Mouse (Mus musculus): Measurements from ENCODE around the gene Zfp592. TPM values are rescaled to one million over a fixed set of nuclear protein-coding genes. Genes with fewer than 3 reads are reported as not detected.
A peak's percentile ranks its signal among the peaks of the same experiment; 100 is the strongest.

Zfp592 gene
- total RNA-seq, 2 experiments from 2014 or later, result 22.3 to 24.1 TPM

- no peak for TF ChIP-seq CTCF (IDR thresholded peaks at IDR 0.05)
- DNase-seq (ENCODE audit: extremely low spot score in 1 of 2, low spot score in 2 of 2), result no peak
- intact Hi-C loops (cut with DNase I), result no loop called here
- Histone ChIP-seq H3K27ac (no peak overlapping the region), H3K4me3 (no peak overlapping the region)
Observed at GRCm38 (mm10) chr7:80999536-80999935, 6.1 kb downstream of the Zfp592 start.

DNA sequence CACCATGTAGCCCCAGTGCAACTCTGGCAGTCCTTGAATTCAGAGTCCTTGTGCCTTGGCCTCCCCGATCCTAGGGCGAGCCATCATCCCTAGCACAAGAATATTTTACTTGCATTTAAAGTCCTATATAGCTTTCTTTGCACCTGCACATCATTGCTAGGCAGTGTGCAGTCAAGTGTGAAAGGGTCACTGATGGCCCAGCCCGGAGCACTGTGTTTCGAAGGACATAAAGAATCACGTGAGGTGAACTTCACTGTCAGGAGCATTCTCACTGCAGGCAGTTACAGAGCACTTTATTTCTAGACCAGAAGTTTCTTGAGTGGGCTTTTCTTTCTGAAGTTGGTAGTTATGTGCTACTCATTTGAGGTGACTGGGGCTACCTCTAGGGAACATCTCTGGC, 8.4 kb downstream of the Zfp592 start:
- Histone ChIP-seq H3K27ac (no peak overlapping the region), H3K4me3 (no peak overlapping the region)
- TF ChIP-seq CTCF (IDR thresholded peaks at IDR 0.05), result no peak
- intact Hi-C loops (cut with DNase I), result no loop called here
- DNase-seq (ENCODE audit: extremely low spot score in 1 of 2, low spot score in 2 of 2), result no peak

GRCm38 (mm10) chr7:81004556-81005079, 11.1 kb downstream of the Zfp592 start:
- no peak overlapping the region for H3K4me3 ChIP-seq
- DNase-seq (ENCODE audit: extremely low spot score in 1 of 2, low spot score in 2 of 2), result no peak
- TF ChIP-seq CTCF (IDR thresholded peaks at IDR 0.05), result no peak
- no peak overlapping the region for H3K27ac ChIP-seq
- intact Hi-C loops (cut with DNase I), result no loop called here

DNA sequence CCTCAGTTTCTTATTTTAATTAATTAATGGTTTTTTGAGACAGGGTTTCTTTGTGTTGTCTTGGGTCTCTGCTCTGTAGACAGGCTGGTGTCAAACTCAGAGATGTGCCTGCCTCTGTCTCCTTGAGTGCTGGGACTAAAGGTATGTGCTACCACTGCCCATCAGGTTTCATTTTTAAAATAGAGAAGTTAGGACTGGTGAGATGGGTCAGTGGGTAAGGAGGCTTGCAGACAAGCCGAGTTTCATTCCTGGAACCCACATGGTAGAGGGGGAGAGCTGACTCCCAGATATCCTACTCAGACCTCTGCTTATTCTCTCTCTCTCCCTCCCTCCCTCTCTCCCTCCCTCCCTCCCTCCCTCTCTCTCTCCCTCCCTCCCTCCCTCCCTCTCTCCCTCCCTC, 12.5 kb downstream of the Zfp592 start:
- DNase-seq (ENCODE audit: extremely low spot score in 1 of 2, low spot score in 2 of 2), result no peak
- Histone ChIP-seq H3K4me3 (no peak overlapping the region), H3K27ac (no peak overlapping the region)
- intact Hi-C loops (cut with DNase I), result no loop called here
- TF ChIP-seq CTCF (IDR thresholded peaks at IDR 0.05), result no peak

GRCm38 (mm10) chr7:81008285-81008684, 14.8 kb downstream of the Zfp592 start:
- no peak for DNase-seq (ENCODE audit: extremely low spot score in 1 of 2, low spot score in 2 of 2)
- no peak overlapping the region for H3K27ac ChIP-seq
- intact Hi-C loops (cut with DNase I), result no loop called here
- TF ChIP-seq CTCF (IDR thresholded peaks at IDR 0.05), result no peak
- no peak overlapping the region for H3K4me3 ChIP-seq

GRCm38 (mm10) chr7:81011576-81011975, 18.1 kb downstream of the Zfp592 start:
- no peak for DNase-seq (ENCODE audit: extremely low spot score in 1 of 2, low spot score in 2 of 2)
- no peak for TF ChIP-seq CTCF (IDR thresholded peaks at IDR 0.05)
- intact Hi-C loops (cut with DNase I), result no loop called here
- no peak overlapping the region for H3K27ac ChIP-seq
- no peak overlapping the region for H3K4me3 ChIP-seq

DNA sequence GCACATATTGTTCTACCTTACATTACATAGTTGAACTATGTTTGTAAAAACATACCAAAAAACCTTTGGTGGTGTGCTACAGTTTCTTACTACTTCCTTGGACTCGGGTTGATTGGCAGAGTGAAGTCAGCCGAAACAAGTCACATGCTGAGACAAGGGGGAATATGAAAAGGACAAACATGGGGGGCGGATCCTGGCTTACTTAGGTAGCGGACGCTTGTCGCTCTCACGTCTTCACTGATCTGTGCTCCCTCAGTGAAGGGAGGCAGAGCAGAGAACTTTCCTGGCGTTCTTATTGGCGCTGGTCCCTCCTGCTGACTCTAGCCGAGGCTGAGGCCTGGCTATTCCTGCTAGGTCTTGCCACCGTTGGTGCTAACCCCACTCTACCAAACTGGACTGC, 26.8 kb downstream of the Zfp592 start:
- intact Hi-C loops (cut with DNase I), result loop anchor here (5.0 kb wide), 1 partner anchor 118 kb away; the partner anchor contains the start of gene Wdr73
- no peak for TF ChIP-seq CTCF (IDR thresholded peaks at IDR 0.05)
- no peak overlapping the region for H3K4me3 ChIP-seq
- H3K27ac ChIP-seq, result no peak overlapping the region
- no peak for DNase-seq (ENCODE audit: extremely low spot score in 1 of 2, low spot score in 2 of 2)

- H3K27ac ChIP-seq, result no peak overlapping the region; the same call in 1 of the 2 replicates
- intact Hi-C loops (cut with DNase I), result loop anchor here (5.0 kb wide), 1 partner anchor 120 kb away; the partner anchor contains the start of gene Wdr73
- H3K4me3 ChIP-seq, result no peak overlapping the region
- DNase-seq (ENCODE audit: extremely low spot score in 1 of 2, low spot score in 2 of 2), result no peak
- TF ChIP-seq CTCF (IDR thresholded peaks at IDR 0.05), result no peak
Observed at GRCm38 (mm10) chr7:81022731-81023130, 29.2 kb downstream of the Zfp592 start.

DNA sequence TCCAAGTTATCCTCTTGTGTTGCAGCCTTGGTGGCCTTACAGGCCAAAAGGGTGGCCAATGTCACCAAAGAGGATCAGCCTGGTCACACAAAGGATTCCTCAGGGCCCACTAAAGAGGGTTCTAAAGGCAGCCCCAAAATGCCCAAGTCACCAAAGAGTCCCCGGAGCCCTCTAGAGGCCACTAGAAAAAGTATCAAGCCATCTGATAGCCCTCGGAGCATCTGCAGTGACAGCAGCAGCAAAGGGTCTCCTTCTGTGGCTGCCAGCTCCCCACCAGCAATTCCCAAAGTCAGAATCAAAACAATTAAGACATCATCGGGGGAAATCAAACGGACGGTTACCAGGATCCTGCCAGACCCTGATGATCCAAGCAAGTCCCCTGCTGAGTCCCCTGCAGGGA, 30.6 kb downstream of the Zfp592 start:
- intact Hi-C loops (cut with DNase I), result loop anchor here (2.0 to 5.0 kb wide), 2 partner anchors 31 to 122 kb away; partner anchors contain the start of genes Wdr73 and Zfp592
- Histone ChIP-seq H3K4me3 (no peak overlapping the region), H3K27ac (no peak overlapping the region)
- peak; percentile 49 for TF ChIP-seq CTCF (IDR thresholded peaks at IDR 0.05)
- no peak for DNase-seq (ENCODE audit: extremely low spot score in 1 of 2, low spot score in 2 of 2)

- no peak for TF ChIP-seq CTCF (IDR thresholded peaks at IDR 0.05)
- Histone ChIP-seq H3K4me3 (no peak overlapping the region), H3K27ac (no peak overlapping the region)
- intact Hi-C loops (cut with DNase I), result loop anchor here (2.0 to 5.0 kb wide), 2 partner anchors 32 to 122 kb away; partner anchors contain the start of genes Wdr73 and Zfp592
- no peak for DNase-seq (ENCODE audit: extremely low spot score in 1 of 2, low spot score in 2 of 2)
Observed at GRCm38 (mm10) chr7:81024651-81025050, 31.2 kb downstream of the Zfp592 start.

- no peak for DNase-seq (ENCODE audit: extremely low spot score in 1 of 2, low spot score in 2 of 2)
- Histone ChIP-seq H3K4me3 (no peak overlapping the region), H3K27ac (no peak overlapping the region)
- TF ChIP-seq CTCF (IDR thresholded peaks at IDR 0.05), result no peak
- intact Hi-C loops (cut with DNase I), result loop anchor here (2.0 kb wide), 1 partner anchor 33 kb away; the partner anchor contains the start of gene Zfp592
Observed at GRCm38 (mm10) chr7:81025751-81026150, 32.3 kb downstream of the Zfp592 start.

DNA sequence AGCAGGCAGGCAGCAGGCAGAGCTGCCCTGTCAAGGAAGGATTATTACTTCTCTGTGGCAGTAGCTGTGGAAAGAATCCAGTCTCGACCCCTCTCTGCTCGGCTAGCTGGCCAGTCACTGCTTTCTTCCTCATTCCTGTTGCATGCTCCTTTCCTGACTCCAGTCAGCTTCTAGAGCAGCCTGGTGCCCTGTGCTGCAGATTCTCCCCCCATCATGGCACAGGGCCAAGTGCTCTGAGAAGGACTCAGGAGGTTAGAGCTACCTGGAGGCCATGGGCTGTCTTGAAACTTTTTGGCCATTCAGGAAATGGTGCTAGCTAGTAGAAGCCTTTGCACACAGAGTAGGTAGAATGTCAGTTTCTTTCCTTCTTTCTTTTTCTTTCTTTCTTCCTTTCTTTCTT, 46.2 kb downstream of the Zfp592 start:
- intact Hi-C loops (cut with DNase I), result no loop called here
- no peak for DNase-seq (ENCODE audit: extremely low spot score in 1 of 2, low spot score in 2 of 2)
- Histone ChIP-seq H3K4me3 (no peak overlapping the region), H3K27ac (no peak overlapping the region)
- TF ChIP-seq CTCF (IDR thresholded peaks at IDR 0.05), result no peak

GRCm38 (mm10) chr7:81043023-81043620, 49.6 kb downstream of the Zfp592 start:
- intact Hi-C loops (cut with DNase I), result no loop called here
- Histone ChIP-seq H3K4me3 (no peak overlapping the region), H3K27ac (peak overlapping the region; percentile 48; the same call in 1 of the 2 replicates)
- DNase-seq (ENCODE audit: extremely low spot score in 1 of 2, low spot score in 2 of 2), result no peak
- TF ChIP-seq CTCF (IDR thresholded peaks at IDR 0.05), result no peak

Measured in left cerebral cortex, adult 2 months (tissue).